Mouse (Mus musculus): ENCODE measurements at regions not wholly inside any gene's neighbourhood (a gene's known extent, or its start where the extent isn't known, plus 50 kb on each side); places are given as distances from the start of the nearest gene placed in this dataset.

- no peak overlapping the region for H3K4me2 ChIP-seq
Measured at GRCm38 (mm10) chr3:143903421-143903820, 301.6 kb downstream of the Lmo4 start.

DNA sequence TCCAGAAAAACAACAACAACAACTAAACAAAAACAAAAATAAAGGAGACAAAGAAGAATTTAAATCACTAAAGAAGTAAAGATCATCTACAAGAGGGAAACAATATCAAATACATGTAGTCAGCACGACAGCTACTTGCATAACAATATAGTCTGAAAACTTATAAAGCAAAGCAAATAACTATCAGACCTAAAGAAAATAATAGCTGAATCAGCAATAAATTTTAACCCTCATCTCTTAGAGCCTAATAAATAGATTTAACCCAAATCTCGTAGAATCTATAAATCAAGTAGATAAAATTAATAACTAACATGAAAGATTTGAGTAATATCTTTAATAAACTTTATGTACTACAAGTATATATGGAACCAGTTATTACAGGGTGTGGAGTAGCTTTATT lies 324.2 kb downstream of the Lmo4 start:
- Histone ChIP-seq H3K4me2 (no peak overlapping the region), H3K9ac (no peak overlapping the region), H3K36me3 (no peaks in the 10 kb centered on the region), H3K9me3 (replicated peaks) (no peaks in the 10 kb centered on the region), H3K4me3 (no peak overlapping the region), H3K27me3 (replicated peaks) (no peaks in the 10 kb centered on the region), H3K4me1 (no peaks in the 10 kb centered on the region), H3K27ac (no peak overlapping the region)
- no peak for ATAC-seq
- 54% methylated on average over 2 of the region's 2 CpGs for whole genome bisulfite sequencing (ENCODE audit: insufficient replicate concordance)

More at GRCm38 (mm10) chr3:143903421-143903820, 301.6 kb downstream of the Lmo4 start:
- Histone ChIP-seq H3K27me3 (replicated peaks) (no peaks in the 10 kb centered on the region), H3K4me3 (no peak overlapping the region), H3K9ac (no peak overlapping the region), H3K36me3 (no peaks in the 10 kb centered on the region), H3K9me3 (replicated peaks) (no peaks in the 10 kb centered on the region), H3K4me1 (no peaks in the 10 kb centered on the region), H3K27ac (no peak overlapping the region)
- no peak for ATAC-seq
- 46% methylated on average over 2 of the region's 2 CpGs for WGBS (ENCODE audit: insufficient replicate concordance)

DNA sequence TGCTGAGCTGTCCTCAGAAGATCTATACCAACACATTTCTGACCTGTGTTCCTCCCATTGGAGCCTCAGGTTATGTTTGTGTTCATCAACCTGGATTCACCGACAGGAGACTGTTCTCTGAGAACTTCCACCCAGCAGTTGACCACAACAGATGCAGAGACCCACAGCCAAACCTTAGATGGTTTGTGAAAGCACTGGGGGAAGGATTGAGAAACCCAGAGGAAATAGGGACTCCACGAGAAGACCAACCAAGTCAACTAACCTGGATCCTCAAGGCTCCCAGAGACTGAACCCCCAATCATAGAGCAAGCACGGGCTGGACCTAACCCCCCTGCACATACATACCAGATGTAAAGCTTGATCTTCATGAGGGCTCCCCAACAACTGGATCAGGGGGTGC lies 331.1 kb downstream of the Lmo4 start:
- Histone ChIP-seq H3K4me2 (no peak overlapping the region), H3K4me1 (no peaks in the 10 kb centered on the region), H3K36me3 (no peaks in the 10 kb centered on the region), H3K27ac (no peak overlapping the region), H3K4me3 (no peak overlapping the region), H3K9ac (no peak overlapping the region), H3K9me3 (replicated peaks) (no peaks in the 10 kb centered on the region), H3K27me3 (replicated peaks) (no peaks in the 10 kb centered on the region)
- 57% methylated on average over 3 of the region's 3 CpGs for WGBS (ENCODE audit: insufficient replicate concordance)
- no peak for ATAC-seq

- 56% methylated on average over 4 of the region's 4 CpGs for WGBS (ENCODE audit: insufficient replicate concordance)
- no peaks in the 10 kb centered on the region for H3K9me3 ChIP-seq (replicated peaks)
- H3K27me3 ChIP-seq (replicated peaks), result no peaks in the 10 kb centered on the region
- no peaks in the 10 kb centered on the region for H3K4me1 ChIP-seq
- no peak for ATAC-seq
- no peak overlapping the region for H3K9ac ChIP-seq
- H3K4me2 ChIP-seq, result no peak overlapping the region
- no peak overlapping the region for H3K4me3 ChIP-seq
- no peaks in the 10 kb centered on the region for H3K36me3 ChIP-seq
- H3K27ac ChIP-seq, result no peak overlapping the region
Measured at GRCm38 (mm10) chr3:143866521-143866920, 338.5 kb downstream of the Lmo4 start.

- 74% methylated on average over 7 of the region's 7 CpGs for WGBS (ENCODE audit: insufficient replicate concordance)
Measured at GRCm38 (mm10) chr3:143865626-143866025, 339.4 kb downstream of the Lmo4 start.

GRCm38 (mm10) chr3:143864490-143864889 lies 340.5 kb downstream of the Lmo4 start:
- Histone ChIP-seq H3K9ac (no peak overlapping the region), H3K4me2 (no peak overlapping the region), H3K27me3 (replicated peaks) (no peaks in the 10 kb centered on the region), H3K9me3 (replicated peaks) (no peaks in the 10 kb centered on the region), H3K4me3 (no peak overlapping the region), H3K27ac (no peak overlapping the region), H3K4me1 (no peaks in the 10 kb centered on the region), H3K36me3 (no peaks in the 10 kb centered on the region)
- no peak for ATAC-seq
- WGBS (ENCODE audit: insufficient replicate concordance), result 60% methylated on average over 10 of the region's 10 CpGs

More at GRCm38 (mm10) chr3:143865626-143866025, 339.4 kb downstream of the Lmo4 start:
- Histone ChIP-seq H3K9ac (no peak overlapping the region), H3K36me3 (no peaks in the 10 kb centered on the region), H3K4me1 (no peaks in the 10 kb centered on the region), H3K27ac (no peak overlapping the region), H3K27me3 (replicated peaks) (no peaks in the 10 kb centered on the region), H3K4me2 (no peak overlapping the region), H3K4me3 (no peak overlapping the region), H3K9me3 (replicated peaks) (no peaks in the 10 kb centered on the region)
- ATAC-seq, result no peak

GRCm38 (mm10) chr3:143862531-143862930 lies 342.5 kb downstream of the Lmo4 start:
- no peak overlapping the region for H3K4me3 ChIP-seq
- H3K4me1 ChIP-seq, result no peaks in the 10 kb centered on the region
- H3K27ac ChIP-seq, result no peak overlapping the region
- no peaks in the 10 kb centered on the region for H3K36me3 ChIP-seq
- no peak overlapping the region for H3K9ac ChIP-seq
- no peak for ATAC-seq
- 69% methylated on average over 11 of the region's 11 CpGs for WGBS (ENCODE audit: insufficient replicate concordance)
- H3K27me3 ChIP-seq (replicated peaks), result no peaks in the 10 kb centered on the region
- no peak overlapping the region for H3K4me2 ChIP-seq
- no peaks in the 10 kb centered on the region for H3K9me3 ChIP-seq (replicated peaks)

GRCm38 (mm10) chr3:143861866-143862265 lies 343.2 kb downstream of the Lmo4 start:
- no peak overlapping the region for H3K4me3 ChIP-seq
- WGBS (ENCODE audit: insufficient replicate concordance), result 74% methylated on average over 4 of the region's 4 CpGs
- H3K27ac ChIP-seq, result no peak overlapping the region
- H3K36me3 ChIP-seq, result no peaks in the 10 kb centered on the region
- no peaks in the 10 kb centered on the region for H3K9me3 ChIP-seq (replicated peaks)
- no peak overlapping the region for H3K4me2 ChIP-seq
- H3K27me3 ChIP-seq (replicated peaks), result no peaks in the 10 kb centered on the region
- H3K4me1 ChIP-seq, result no peaks in the 10 kb centered on the region
- no peak overlapping the region for H3K9ac ChIP-seq
- ATAC-seq, result no peak

DNA sequence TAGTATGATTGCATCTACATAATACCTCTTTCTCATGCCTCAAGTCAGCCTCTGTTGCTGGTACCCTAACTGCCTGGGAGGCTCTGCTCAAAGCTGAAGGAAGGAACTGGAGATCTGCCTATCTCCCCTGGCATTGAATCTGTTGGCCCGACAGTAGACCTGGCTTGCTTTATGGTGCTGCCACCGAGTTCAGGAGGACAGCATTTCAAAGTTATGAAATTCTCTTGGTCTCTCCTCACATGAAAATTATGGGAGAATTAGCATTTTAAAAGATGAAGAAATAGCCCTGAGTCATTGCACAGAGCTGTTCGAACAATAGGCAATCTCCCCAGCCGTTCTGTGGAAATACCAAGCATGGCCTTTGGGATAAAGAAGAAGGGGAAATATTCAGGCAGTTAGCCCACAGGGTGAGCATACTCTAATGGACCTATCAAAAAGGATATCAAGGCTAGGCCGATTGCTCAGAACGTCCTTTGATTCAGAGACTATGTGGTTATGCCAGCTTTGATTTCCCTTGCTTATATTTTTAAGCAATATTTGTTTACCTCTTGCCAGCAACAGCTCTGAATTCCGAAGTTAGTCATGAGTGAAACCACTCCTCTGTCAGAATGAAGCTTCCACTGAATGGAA lies 369.3 kb downstream of the Lmo4 start:
- WGBS (ENCODE audit: insufficient replicate concordance), result 65% methylated on average over 7 of the region's 7 CpGs
- ATAC-seq, result no peak
- Histone ChIP-seq H3K27ac (no peak overlapping the region), H3K36me3 (no peaks in the 10 kb centered on the region), H3K4me3 (no peak overlapping the region), H3K27me3 (replicated peaks) (no peaks in the 10 kb centered on the region), H3K9me3 (replicated peaks) (no peaks in the 10 kb centered on the region), H3K4me1 (no peaks in the 10 kb centered on the region), H3K4me2 (no peak overlapping the region), H3K9ac (no peak overlapping the region)

- Histone ChIP-seq H3K27ac (no peak overlapping the region), H3K4me1 (no peaks in the 10 kb centered on the region), H3K9me3 (replicated peaks) (no peaks in the 10 kb centered on the region), H3K36me3 (no peaks in the 10 kb centered on the region), H3K9ac (no peak overlapping the region), H3K4me2 (no peak overlapping the region), H3K27me3 (replicated peaks) (no peaks in the 10 kb centered on the region), H3K4me3 (no peak overlapping the region)
- 30% methylated on average over 2 of the region's 2 CpGs for WGBS (ENCODE audit: insufficient replicate concordance)
- no peak for ATAC-seq
Measured at GRCm38 (mm10) chr3:143834725-143835124, 370.3 kb downstream of the Lmo4 start.

DNA sequence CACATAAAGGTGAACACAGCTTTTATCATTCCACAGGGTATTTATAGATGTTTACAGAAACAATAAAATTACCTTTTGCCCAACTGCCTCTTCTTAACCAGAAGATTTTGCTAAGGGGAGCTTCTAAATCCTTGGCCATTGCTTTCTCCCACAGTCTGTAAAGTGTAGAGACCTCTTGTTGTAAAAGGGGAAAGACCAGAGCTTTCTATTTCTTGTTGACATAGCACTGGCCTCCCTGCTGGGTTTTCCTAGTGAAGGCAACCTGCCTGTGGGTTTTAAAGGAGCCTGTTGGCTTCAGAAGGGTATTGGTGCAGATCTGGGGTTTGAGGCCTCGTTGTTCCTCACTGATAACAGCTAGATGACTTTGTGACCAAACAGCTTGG lies 381.6 kb downstream of the Lmo4 start:
- Histone ChIP-seq H3K9me3 (replicated peaks) (no peaks in the 10 kb centered on the region), H3K27ac (no peak overlapping the region)
- WGBS (ENCODE audit: insufficient replicate concordance), result 18% methylated on average over 1 of the region's 1 CpGs

DNA sequence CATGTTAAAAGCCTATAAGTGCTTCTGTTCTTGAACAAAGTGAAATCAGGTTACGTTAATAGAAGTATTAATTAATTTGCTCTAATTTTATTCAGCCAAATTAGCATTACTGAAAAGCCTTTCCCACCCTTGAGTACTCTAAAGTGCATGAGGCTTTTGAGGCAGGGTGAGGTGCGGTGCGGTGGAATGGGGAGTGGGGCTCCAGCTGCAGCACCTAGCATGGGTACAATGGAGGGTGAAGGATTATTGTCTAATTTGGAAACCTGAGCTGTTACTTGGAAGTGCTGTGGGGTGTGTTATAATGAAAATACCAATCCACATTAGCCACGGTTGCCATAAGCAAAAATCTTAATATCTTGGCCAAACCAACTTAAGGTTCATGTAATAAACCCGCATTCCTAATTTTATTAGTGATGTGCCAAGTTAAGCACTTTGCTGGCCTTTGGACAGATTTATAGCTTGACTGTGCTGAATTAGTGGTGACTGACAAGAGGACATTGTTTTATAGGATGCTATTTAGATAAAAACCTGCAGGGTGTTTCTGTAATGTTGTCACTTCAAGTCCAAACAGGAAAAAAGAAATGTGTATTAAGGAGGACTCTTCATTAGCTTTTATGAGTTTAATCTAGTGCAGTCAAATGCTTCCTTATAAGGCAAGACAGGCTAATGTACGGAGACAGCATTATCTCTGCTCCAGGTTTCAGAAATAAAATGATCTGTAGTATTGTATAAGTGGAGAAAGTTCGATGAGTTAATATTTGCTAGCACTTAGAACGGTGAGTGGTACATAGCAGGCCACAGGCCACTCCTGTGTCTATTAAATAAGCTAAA lies 382.2 kb downstream of the Lmo4 start:
- Histone ChIP-seq H3K4me1 (no peaks in the 10 kb centered on the region), H3K4me2 (no peak overlapping the region), H3K4me3 (no peak overlapping the region), H3K9ac (no peak overlapping the region), H3K27me3 (replicated peaks) (no peaks in the 10 kb centered on the region), H3K36me3 (no peaks in the 10 kb centered on the region), H3K27ac (no peak overlapping the region), H3K9me3 (replicated peaks) (no peaks in the 10 kb centered on the region)
- no peak for ATAC-seq
- 71% methylated on average over 8 of the region's 8 CpGs for WGBS (ENCODE audit: insufficient replicate concordance)

More for the DNA sequence above, 381.6 kb downstream of the Lmo4 start:
- no peak for ATAC-seq
- Histone ChIP-seq H3K4me3 (no peak overlapping the region), H3K4me2 (no peak overlapping the region), H3K4me1 (no peaks in the 10 kb centered on the region), H3K9ac (no peak overlapping the region), H3K36me3 (no peaks in the 10 kb centered on the region), H3K27me3 (replicated peaks) (no peaks in the 10 kb centered on the region)
